Mouse (Mus musculus) kidney, embryonic 14.5 days (tissue): ENCODE results near the gene Hmgn1. TPM values are rescaled to one million over a fixed set of nuclear protein-coding genes. Genes with fewer than 3 reads are reported as not detected.
A peak's percentile ranks its signal among the peaks of the same experiment; 100 is the strongest.

Experiments
- ATAC-seq: fragments of 200-750 bp; cut with Nextera tagmentation; 2 replicates; pipeline ENCODE4 v1.8.0; 2017; ENCODE audit warnings: moderate number of reproducible peaks, mild to moderate bottlenecking, moderate TSS enrichment, moderate library complexity; ENCODE audit not compliant: low FRiP score, low TSS enrichment
- H3K27ac ChIP-seq: fragments of 300-500 bp; sonication (generic); 2 replicates; pipeline ENCODE4 v1.5.1; 2014; ENCODE audit warnings: low read depth, mild to moderate bottlenecking, low read length, moderate library complexity, mixed read lengths
- H3K27me3 ChIP-seq: fragments of 300-500 bp; sonication (generic); 2 replicates; pipeline ENCODE4 v1.6.1; 2014; ENCODE audit warnings: mild to moderate bottlenecking, low read length; ENCODE audit not compliant: control insufficient read depth, insufficient read depth
- H3K36me3 ChIP-seq: fragments of 300-500 bp; sonication (generic); 2 replicates; pipeline ENCODE4 v1.6.1; 2014; ENCODE audit warnings: low read length, mixed read lengths; ENCODE audit not compliant: control insufficient read depth, insufficient read depth
- H3K4me1 ChIP-seq: fragments of 300-500 bp; sonication (generic); 2 replicates; pipeline ENCODE4 v1.6.1; 2014; ENCODE audit warnings: low read length, mixed read lengths; ENCODE audit not compliant: control insufficient read depth, insufficient read depth
- H3K4me2 ChIP-seq: fragments of 300-500 bp; sonication (generic); replicated peaks from 2 replicates; pipeline ENCODE4 v1.6.1; 2014; ENCODE audit warnings: low read depth, mild to moderate bottlenecking, low read length
- H3K4me3 ChIP-seq: fragments of 300-500 bp; sonication (generic); 2 replicates; pipeline ENCODE4 v1.5.1; 2014; ENCODE audit warnings: mild to moderate bottlenecking, low read length
- H3K9ac ChIP-seq: fragments of 300-500 bp; sonication (generic); 2 replicates; pipeline ENCODE4 v1.6.1; 2014; ENCODE audit warnings: low read depth, mild to moderate bottlenecking, low read length, moderate library complexity
- H3K9me3 ChIP-seq: fragments of 300-500 bp; sonication (generic); 2 replicates; pipeline ENCODE4 v1.6.1; 2016; ENCODE audit warnings: low read length; ENCODE audit not compliant: control insufficient read depth
- WGBS: fragments of 180-500 bp; shearing (Covaris S2); extraction: QIAGEN DNeasy Blood & Tissue Kit; methylation state at CpG from one replicate; pipeline ENCODE4 v1.1.7; 2014; 5-methylcytosine and 5-hydroxymethylcytosine counted together
- polyA plus RNA-seq: library from polyadenylated mRNA; unstranded; fragments of >200 nt; fragmentation: Nextera tagmentation; extraction: Ambion mirVana; gene quantifications from 2 replicates; pipeline ENCODE4 v1.2.1, GENCODE M21; 2014

The Hmgn1 gene
- polyA plus RNA-seq: 746 and 807 TPM in 2 replicates

DNA sequence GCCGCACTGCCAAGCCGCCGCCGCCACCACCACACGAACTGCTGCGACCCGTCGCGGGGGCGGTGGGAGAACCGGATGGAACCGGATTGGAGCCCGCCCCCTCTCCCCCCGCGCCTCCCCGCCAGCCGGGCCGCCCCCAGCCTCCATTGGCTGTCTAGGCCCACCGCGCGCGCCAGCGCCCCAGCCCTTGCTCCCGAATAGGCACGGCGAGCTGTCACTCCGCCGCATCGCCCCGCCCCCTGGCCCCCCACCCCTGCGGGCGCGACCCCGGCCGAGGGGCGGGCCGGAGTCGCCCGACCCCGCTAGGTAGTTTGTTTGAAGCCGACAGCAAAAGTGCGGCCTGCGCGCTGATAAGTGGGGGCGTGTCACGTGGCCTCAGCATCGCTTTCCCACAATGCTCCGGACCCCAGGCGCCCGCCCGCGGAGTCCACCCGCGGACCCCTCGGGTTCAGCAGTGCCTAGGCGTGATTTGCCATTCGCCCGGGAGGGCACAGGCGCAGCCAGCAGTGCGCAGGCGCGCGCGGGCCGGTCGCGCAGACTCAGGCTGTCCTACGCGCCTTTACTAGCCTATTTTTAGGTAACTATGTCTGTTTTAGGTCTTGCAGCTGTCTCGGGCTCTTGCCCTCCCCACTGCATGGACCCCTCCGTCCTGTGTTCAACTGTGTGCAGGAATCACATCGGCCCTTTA lies at the start of gene Hmgn1:
Gene Hmgn1 (minus strand): TSS at position 73 of the 688 bp plus-strand sequence.
- Histone ChIP-seq H3K9me3 (no peaks in the 10 kb centered on the region), H3K4me3 (peak within 1 kb of the TSS; percentile 98), H3K27ac (peak within 1 kb of the TSS; percentile 92), H3K4me1 (peaks cover 16% of the 10 kb centered on the region), H3K4me2 (peak within 1 kb of the TSS; percentile 80), H3K36me3 (peaks cover 39% of the 10 kb centered on the region), H3K27me3 (no peaks in the 10 kb centered on the region), H3K9ac (peak within 1 kb of the TSS; percentile 97)
- ATAC-seq: peak; percentile 98
- WGBS: 0% methylated on average over 45 of the region's 72 CpGs

DNA sequence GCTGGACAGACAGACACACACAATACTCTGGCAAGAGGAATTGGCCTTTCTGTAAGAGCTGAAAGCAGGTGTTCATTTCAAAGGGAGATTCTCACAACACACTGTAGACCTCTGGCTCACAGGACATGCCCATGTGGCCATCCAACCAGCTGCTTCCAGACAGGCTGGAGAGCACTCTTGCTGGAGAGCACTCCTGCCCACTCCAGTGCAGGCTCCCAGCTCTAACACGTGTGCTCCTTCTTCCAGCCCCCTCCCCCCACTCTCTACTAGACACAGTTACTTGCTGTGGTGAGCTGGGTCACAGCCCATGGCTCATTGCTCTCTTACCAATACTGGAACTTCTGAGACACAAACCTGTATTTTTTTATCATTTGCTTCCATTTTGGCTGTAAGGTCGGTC lies 47.9 kb upstream of the Hmgn1 start:
- Histone ChIP-seq H3K27ac (no peak overlapping the region), H3K36me3 (no peaks in the 10 kb centered on the region), H3K27me3 (no peaks in the 10 kb centered on the region), H3K4me3 (no peak overlapping the region), H3K4me1 (no peaks in the 10 kb centered on the region), H3K9ac (no peak overlapping the region), H3K9me3 (peaks cover 3% of the 10 kb centered on the region; the same call in 1 of the 2 replicates), H3K4me2 (no peak overlapping the region)
- ATAC-seq: no peak; the same call in 1 of the 2 replicates
- 42% methylated on average over 2 of the region's 2 CpGs for WGBS

- Histone ChIP-seq H3K36me3 (no peaks in the 10 kb centered on the region), H3K9me3 (peaks cover under 1% of the 10 kb centered on the region; the same call in 1 of the 2 replicates), H3K4me2 (no peak overlapping the region), H3K27me3 (no peaks in the 10 kb centered on the region), H3K27ac (no peak overlapping the region), H3K4me1 (no peaks in the 10 kb centered on the region), H3K4me3 (no peak overlapping the region), H3K9ac (no peak overlapping the region)
- no peak for ATAC-seq
- 67% methylated on average over 8 of the region's 8 CpGs for WGBS
These were observed 46.1 kb upstream of the Hmgn1 start for GRCm38 (mm10) chr16:96173648-96174047.

DNA sequence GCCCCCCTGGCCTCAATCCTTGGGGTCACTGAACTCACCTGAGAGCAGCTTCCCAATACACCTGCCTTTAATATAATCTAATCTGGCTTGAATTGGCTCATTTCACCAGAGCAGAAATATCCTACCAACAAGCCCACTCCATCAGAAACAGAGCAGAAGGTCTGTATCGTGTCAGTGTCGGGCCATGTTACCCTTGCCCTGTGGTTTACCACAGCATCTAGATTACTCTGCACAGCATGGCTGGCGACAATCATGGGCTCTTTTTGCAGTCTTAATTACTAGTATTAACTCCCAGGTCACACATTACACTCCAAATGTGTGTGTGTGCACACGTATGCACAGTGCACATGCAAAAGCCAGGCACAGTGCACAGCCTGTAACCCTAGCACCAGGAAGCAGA lies 41.3 kb upstream of the Hmgn1 start:
- H3K4me2 ChIP-seq: no peak overlapping the region
- H3K9ac ChIP-seq: no peak overlapping the region
- no peak overlapping the region for H3K27ac ChIP-seq
- 92% methylated on average over 4 of the region's 4 CpGs for WGBS
- no peaks in the 10 kb centered on the region for H3K27me3 ChIP-seq
- no peak overlapping the region for H3K4me3 ChIP-seq
- no peaks in the 10 kb centered on the region for H3K36me3 ChIP-seq
- no peaks in the 10 kb centered on the region; the same call in 1 of the 2 replicates for H3K9me3 ChIP-seq
- H3K4me1 ChIP-seq: no peaks in the 10 kb centered on the region
- no peak for ATAC-seq

GRCm38 (mm10) chr16:96165723-96166264 lies 38.3 kb upstream of the Hmgn1 start:
- no peaks in the 10 kb centered on the region for H3K27me3 ChIP-seq
- ATAC-seq: no peak
- H3K4me2 ChIP-seq: no peak overlapping the region
- H3K27ac ChIP-seq: no peak overlapping the region
- no peaks in the 10 kb centered on the region; the same call in 1 of the 2 replicates for H3K9me3 ChIP-seq
- H3K4me3 ChIP-seq: no peak overlapping the region
- H3K4me1 ChIP-seq: no peaks in the 10 kb centered on the region
- no peak overlapping the region for H3K9ac ChIP-seq
- H3K36me3 ChIP-seq: no peaks in the 10 kb centered on the region
- 84% methylated on average over 4 of the region's 4 CpGs for WGBS

GRCm38 (mm10) chr16:96161336-96161735 lies 33.8 kb upstream of the Hmgn1 start:
- Histone ChIP-seq H3K27me3 (no peaks in the 10 kb centered on the region), H3K4me1 (0 out of 2 replicates have a peak, but pooled peaks cover 4% of the 10 kb centered on the region), H3K36me3 (no peaks in the 10 kb centered on the region), H3K4me3 (no peak overlapping the region), H3K27ac (peak overlapping the region; percentile 30; the same call in 1 of the 2 replicates), H3K9me3 (no peaks in the 10 kb centered on the region), H3K9ac (no peak overlapping the region), H3K4me2 (no peak overlapping the region)
- WGBS: 80% methylated on average over 4 of the region's 4 CpGs
- no peak for ATAC-seq

DNA sequence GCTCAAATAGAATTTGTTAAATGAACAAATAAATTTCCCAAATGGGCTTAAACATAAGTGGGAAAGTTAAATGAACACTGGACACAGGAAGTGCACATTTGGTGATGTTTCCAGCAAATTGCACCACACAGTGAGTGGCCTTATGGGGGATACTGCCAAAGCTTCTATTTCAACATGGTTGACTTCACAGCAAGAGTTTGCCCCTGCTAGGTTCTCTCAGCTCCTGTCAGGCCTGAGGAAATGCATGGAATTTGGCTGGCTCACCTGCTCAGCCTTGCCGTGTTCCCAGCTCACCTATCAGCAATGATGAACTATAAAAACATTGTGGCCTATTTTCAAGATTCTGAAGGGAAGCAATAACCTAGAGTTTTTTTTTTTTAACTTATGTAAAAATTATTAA lies 33.4 kb upstream of the Hmgn1 start:
- no peak overlapping the region; the same call in 1 of the 2 replicates for H3K27ac ChIP-seq

GRCm38 (mm10) chr16:96159794-96160346 lies 32.3 kb upstream of the Hmgn1 start:
- no peaks in the 10 kb centered on the region for H3K9me3 ChIP-seq
- peak; percentile 46 for ATAC-seq
- H3K4me3 ChIP-seq: peak overlapping the region; percentile 58; the same call in 1 of the 2 replicates
- WGBS: 79% methylated on average over 20 of the region's 20 CpGs
- peak overlapping the region; percentile 99 for H3K4me2 ChIP-seq
- 0 out of 2 replicates have a peak, but pooled peaks cover 4% of the 10 kb centered on the region for H3K4me1 ChIP-seq
- H3K36me3 ChIP-seq: peaks cover 7% of the 10 kb centered on the region; the same call in 1 of the 2 replicates
- H3K9ac ChIP-seq: peak overlapping the region; percentile 91
- no peaks in the 10 kb centered on the region for H3K27me3 ChIP-seq
- no peak overlapping the region for H3K27ac ChIP-seq

More for the DNA sequence above, 33.4 kb upstream of the Hmgn1 start:
- Histone ChIP-seq H3K4me2 (no peak overlapping the region), H3K9ac (no peak overlapping the region), H3K36me3 (no peaks in the 10 kb centered on the region), H3K27me3 (no peaks in the 10 kb centered on the region), H3K9me3 (no peaks in the 10 kb centered on the region), H3K4me3 (no peak overlapping the region), H3K4me1 (0 out of 2 replicates have a peak, but pooled peaks cover 4% of the 10 kb centered on the region)
- ATAC-seq: no peak
- WGBS: 48% methylated on average over 1 of the region's 1 CpGs
